Mouse (Mus musculus) ES-E14 (cell line): ENCODE data around the gene 4930432K21Rik.

Experiments
- CHD2 ChIP-seq: IDR thresholded peaks from 2 replicates; pipeline ENCODE4 v1.6.1; 2014; ENCODE audit warnings: mild to moderate bottlenecking, low read depth, low read length, inconsistent platforms
- HCFC1 ChIP-seq: IDR thresholded peaks from 2 replicates; pipeline ENCODE4 v1.6.1; 2012; ENCODE audit warnings: low read length, inconsistent platforms, borderline replicate concordance; ENCODE audit not compliant: insufficient read depth
- MAFK ChIP-seq: IDR thresholded peaks from 2 replicates; pipeline ENCODE4 v1.6.1; 2014; ENCODE audit warnings: mild to moderate bottlenecking, low read depth, low read length, inconsistent platforms; ENCODE audit not compliant: insufficient read depth
- ZC3H11A ChIP-seq: IDR thresholded peaks from 2 replicates; pipeline ENCODE4 v1.6.1; 2012; ENCODE audit warnings: low read depth, mild to moderate bottlenecking, inconsistent platforms, low read length, borderline replicate concordance
- ZNF384 ChIP-seq: IDR thresholded peaks from 2 replicates; pipeline ENCODE4 v1.6.1; 2012; ENCODE audit warnings: low read depth, low read length, inconsistent platforms

DNA sequence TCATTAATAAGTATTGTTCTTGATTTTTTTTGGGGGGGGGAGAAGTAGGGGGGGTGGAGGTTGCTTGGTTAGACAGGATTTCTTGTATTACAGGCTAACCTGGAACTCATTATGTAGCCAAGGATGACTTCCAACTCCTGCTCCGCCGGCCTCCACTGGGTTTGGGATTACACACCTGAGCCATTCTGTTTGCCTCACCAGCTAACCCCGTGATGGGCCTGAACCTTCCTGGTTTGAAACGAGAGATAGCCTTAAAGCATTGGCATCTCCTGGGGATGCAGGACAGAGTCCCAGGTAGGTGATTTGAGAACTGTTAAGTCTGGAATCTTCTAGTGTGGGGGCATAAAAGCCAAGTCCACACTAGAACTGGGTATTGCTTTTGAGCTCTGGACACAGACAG, 45.3 kb downstream of the 4930432K21Rik start:
- TF ChIP-seq ZNF384 (no peak), MAFK (no peak), CHD2 (no peak), ZC3H11A (no peak), HCFC1 (no peak)
